Mouse (Mus musculus): Measurements from ENCODE around the gene Fgd1. TPM values are rescaled to one million over a fixed set of nuclear protein-coding genes. Genes with fewer than 3 reads are reported as not detected.

Gene Fgd1
- polyA plus RNA-seq, 1 experiment from 2014 or later, result 20.1 TPM

- no peaks in the 10 kb centered on the region for H3K4me1 ChIP-seq
- no peaks in the 10 kb centered on the region for H3K36me3 ChIP-seq
- H3K4me3 ChIP-seq, result peak within 1 kb of the TSS; percentile 60
- H3K27ac ChIP-seq, result no peak within 1 kb of the TSS
- peak; percentile 81 for ATAC-seq (ENCODE audit: insufficient number of reproducible peaks, insufficient read depth, low FRiP score, low TSS enrichment)
- H3K9me3 ChIP-seq, result no peaks in the 10 kb centered on the region
- H3K4me2 ChIP-seq (replicated peaks), result peak within 1 kb of the TSS; percentile 55
- peak within 1 kb of the TSS; percentile 52 for H3K9ac ChIP-seq
- no peaks in the 10 kb centered on the region for H3K27me3 ChIP-seq
- 28% methylated on average over 35 of the region's 35 CpGs for WGBS
These were observed 50.5 kb downstream of the Fgd1 start, which contains the start of gene Tsr2 for GRCm38 (mm10) chrX:151096171-151097058. Gene Tsr2 (minus strand): TSS chrX:151096543.

GRCm38 (mm10) chrX:151107301-151108067 is 61.5 kb downstream of the Fgd1 start:
- H3K4me2 ChIP-seq (replicated peaks), result no peak overlapping the region
- H3K4me1 ChIP-seq, result no peaks in the 10 kb centered on the region
- H3K27ac ChIP-seq, result no peak overlapping the region
- H3K9me3 ChIP-seq, result no peaks in the 10 kb centered on the region
- no peak overlapping the region for H3K4me3 ChIP-seq
- no peaks in the 10 kb centered on the region for H3K36me3 ChIP-seq
- ATAC-seq (ENCODE audit: insufficient number of reproducible peaks, insufficient read depth, low FRiP score, low TSS enrichment), result no peak
- H3K9ac ChIP-seq, result no peak overlapping the region
- H3K27me3 ChIP-seq, result peaks cover 2% of the 10 kb centered on the region; the same call in 1 of the 2 replicates
- WGBS, result 51% methylated on average over 7 of the region's 7 CpGs

- no peak for ATAC-seq (ENCODE audit: insufficient number of reproducible peaks, insufficient read depth, low FRiP score, low TSS enrichment)
- 12% methylated on average over 7 of the region's 7 CpGs for WGBS
These were observed 70.8 kb downstream of the Fgd1 start for GRCm38 (mm10) chrX:151116795-151117194.

GRCm38 (mm10) chrX:151117432-151117831 is 71.5 kb downstream of the Fgd1 start:
- ATAC-seq (ENCODE audit: insufficient number of reproducible peaks, insufficient read depth, low FRiP score, low TSS enrichment), result no peak
- H3K27ac ChIP-seq, result no peak overlapping the region
- H3K9ac ChIP-seq, result no peak overlapping the region
- H3K4me3 ChIP-seq, result no peak overlapping the region
- H3K27me3 ChIP-seq, result no peaks in the 10 kb centered on the region
- H3K4me1 ChIP-seq, result no peaks in the 10 kb centered on the region
- WGBS, result 10% methylated on average over 2 of the region's 2 CpGs
- H3K36me3 ChIP-seq, result no peaks in the 10 kb centered on the region
- no peak overlapping the region for H3K4me2 ChIP-seq (replicated peaks)
- H3K9me3 ChIP-seq, result no peaks in the 10 kb centered on the region

More at GRCm38 (mm10) chrX:151116795-151117194, 70.8 kb downstream of the Fgd1 start:
- Histone ChIP-seq H3K9me3 (no peaks in the 10 kb centered on the region), H3K27ac (no peak overlapping the region), H3K9ac (no peak overlapping the region), H3K27me3 (no peaks in the 10 kb centered on the region), H3K4me1 (no peaks in the 10 kb centered on the region), H3K36me3 (no peaks in the 10 kb centered on the region), H3K4me3 (no peak overlapping the region), H3K4me2 (replicated peaks) (no peak overlapping the region)

GRCm38 (mm10) chrX:151123933-151124332 is 78.0 kb downstream of the Fgd1 start:
- Histone ChIP-seq H3K9ac (no peak overlapping the region), H3K4me3 (no peak overlapping the region), H3K4me2 (replicated peaks) (no peak overlapping the region), H3K4me1 (no peaks in the 10 kb centered on the region), H3K27me3 (no peaks in the 10 kb centered on the region), H3K36me3 (no peaks in the 10 kb centered on the region), H3K27ac (no peak overlapping the region), H3K9me3 (no peaks in the 10 kb centered on the region)
- 66% methylated on average over 2 of the region's 2 CpGs for WGBS
- no peak for ATAC-seq (ENCODE audit: insufficient number of reproducible peaks, insufficient read depth, low FRiP score, low TSS enrichment)

GRCm38 (mm10) chrX:151130493-151130892 is 84.5 kb downstream of the Fgd1 start:
- ATAC-seq (ENCODE audit: insufficient number of reproducible peaks, insufficient read depth, low FRiP score, low TSS enrichment), result no peak
- no peaks in the 10 kb centered on the region for H3K4me1 ChIP-seq

GRCm38 (mm10) chrX:151132785-151133184 is 86.8 kb downstream of the Fgd1 start:
- Histone ChIP-seq H3K9ac (no peak overlapping the region), H3K4me3 (no peak overlapping the region), H3K36me3 (no peaks in the 10 kb centered on the region), H3K4me2 (replicated peaks) (no peak overlapping the region), H3K9me3 (no peaks in the 10 kb centered on the region), H3K27ac (no peak overlapping the region), H3K4me1 (no peaks in the 10 kb centered on the region), H3K27me3 (no peaks in the 10 kb centered on the region)
- no peak for ATAC-seq (ENCODE audit: insufficient number of reproducible peaks, insufficient read depth, low FRiP score, low TSS enrichment)
- 16% methylated on average over 9 of the region's 10 CpGs for whole genome bisulfite sequencing

More at GRCm38 (mm10) chrX:151130493-151130892, 84.5 kb downstream of the Fgd1 start:
- Histone ChIP-seq H3K4me3 (no peak overlapping the region), H3K27me3 (no peaks in the 10 kb centered on the region), H3K4me2 (replicated peaks) (no peak overlapping the region), H3K36me3 (no peaks in the 10 kb centered on the region), H3K27ac (no peak overlapping the region), H3K9ac (no peak overlapping the region), H3K9me3 (no peaks in the 10 kb centered on the region)
- 85% methylated on average over 3 of the region's 3 CpGs for WGBS

Other genes starting within 250 kb of the Fgd1 start
- gene Maged2, start 231.8 kb upstream of the Fgd1 start, polyA plus RNA-seq (2016; fragmentation: Nextera tagmentation; extraction: Ambion mirVana), result 589 and 607 TPM in 2 replicates
- gene Gnl3l, start 28.8 kb upstream of the Fgd1 start, polyA plus RNA-seq (2016; fragmentation: Nextera tagmentation; extraction: Ambion mirVana), result 32.7 and 34.0 TPM in 2 replicates
- gene Tsr2, start 50.4 kb downstream of the Fgd1 start, polyA plus RNA-seq (2016; fragmentation: Nextera tagmentation; extraction: Ambion mirVana), result 45.4 and 47.8 TPM in 2 replicates
- gene Wnk3, start 151.9 kb downstream of the Fgd1 start, polyA plus RNA-seq (2016; fragmentation: Nextera tagmentation; extraction: Ambion mirVana), result 7.0 and 8.2 TPM in 2 replicates